Mouse (Mus musculus) stomach, postnatal 0 days (tissue): Measurements from ENCODE around the gene Rpl12. TPM values are rescaled to one million over a fixed set of nuclear protein-coding genes. Genes with fewer than 3 reads are reported as not detected.

Experiments used
- ATAC-seq: fragments of 200-750 bp; cut with Nextera tagmentation; 2 replicates; pipeline ENCODE4 v1.8.0; 2017; ENCODE audit not compliant: low FRiP score, low TSS enrichment
- DNase-seq: peaks from one replicate; pipeline ENCODE4 v3.0.0-alpha.2; 2016; ENCODE audit warnings: low spot score
- H3K27ac ChIP-seq: fragments of 300-500 bp; sonication (generic); replicated peaks from 2 replicates; pipeline ENCODE4 v1.5.1; 2014; ENCODE audit warnings: mild to moderate bottlenecking, control low read depth
- H3K27me3 ChIP-seq: fragments of 300-500 bp; sonication (generic); 2 replicates; pipeline ENCODE4 v1.6.1; 2014; ENCODE audit warnings: low read length; ENCODE audit not compliant: control insufficient read depth, insufficient read depth
- H3K36me3 ChIP-seq: fragments of 300-500 bp; sonication (generic); 2 replicates; pipeline ENCODE4 v1.6.1; 2014; ENCODE audit warnings: low read length, mixed read lengths; ENCODE audit not compliant: control insufficient read depth, insufficient read depth
- H3K4me1 ChIP-seq: fragments of 300-500 bp; sonication (generic); replicated peaks from 2 replicates; pipeline ENCODE4 v1.6.1; 2014; ENCODE audit warnings: antibody characterized with exemption; ENCODE audit not compliant: control insufficient read depth, insufficient read depth
- H3K4me2 ChIP-seq: fragments of 300-500 bp; sonication (generic); replicated peaks from 2 replicates; pipeline ENCODE4 v1.6.1; 2014; ENCODE audit warnings: low read depth, mild to moderate bottlenecking, control low read depth, moderate library complexity
- H3K4me3 ChIP-seq: fragments of 300-500 bp; sonication (generic); 2 replicates; pipeline ENCODE4 v1.5.1; 2014; ENCODE audit warnings: low read depth, low read length, control low read depth
- H3K9ac ChIP-seq: fragments of 300-500 bp; sonication (generic); 2 replicates; pipeline ENCODE4 v1.6.1; 2014; ENCODE audit warnings: mild to moderate bottlenecking, low read length, control low read depth, mixed read lengths
- H3K9me3 ChIP-seq: fragments of 300-500 bp; sonication (generic); 2 replicates; pipeline ENCODE4 v1.6.1; 2016; ENCODE audit warnings: low read length; ENCODE audit not compliant: control insufficient read depth
- CTCF ChIP-seq: IDR thresholded peaks from 2 replicates; pipeline ENCODE4 v1.5.1; 2016; ENCODE audit warnings: antibody characterized with exemption, low read depth, mild to moderate bottlenecking, moderate library complexity
- EP300 ChIP-seq: optimal IDR thresholded peaks from 2 replicates; pipeline ENCODE3; 2016; ENCODE audit warnings: antibody characterized with exemption
- WGBS: fragments of 180-500 bp; shearing (Covaris S2); extraction: QIAGEN DNeasy Blood & Tissue Kit; methylation state at CpG from one replicate; pipeline ENCODE4 v1.1.7; 2014; 5-methylcytosine and 5-hydroxymethylcytosine counted together
- polyA plus RNA-seq: library from polyadenylated mRNA; unstranded; fragments of >200 nt; fragmentation: Nextera tagmentation; extraction: Ambion mirVana; gene quantifications from 2 replicates; pipeline ENCODE4 v1.2.1, GENCODE M21; 2015

Gene Rpl12
- polyA plus RNA-seq, 1 experiment from 2014 or later = 157 TPM

GRCm38 (mm10) chr2:32981281-32981680, 19.9 kb downstream of the Rpl12 start:
- peak overlapping the region; percentile 82 for H3K9ac ChIP-seq
- no peaks in the 10 kb centered on the region for H3K36me3 ChIP-seq
- H3K4me2 ChIP-seq = peak overlapping the region; percentile 100
- WGBS = 1% methylated on average over 23 of the region's 23 CpGs
- ATAC-seq (peak; percentile 22), DNase-seq (peak; percentile 30)
- TF ChIP-seq EP300 = no peak
- no peak; the same call in none of the 2 replicates for TF ChIP-seq CTCF
- H3K9me3 ChIP-seq = no peaks in the 10 kb centered on the region
- H3K27ac ChIP-seq = no peak overlapping the region
- H3K4me1 ChIP-seq = no peaks in the 10 kb centered on the region; the same call in 1 of the 2 replicates
- peak overlapping the region; percentile 73 for H3K4me3 ChIP-seq
- no peaks in the 10 kb centered on the region for H3K27me3 ChIP-seq

- Histone ChIP-seq H3K4me2 (peak within 1 kb of the TSS; percentile 100), H3K27me3 (no peaks in the 10 kb centered on the region), H3K36me3 (no peaks in the 10 kb centered on the region), H3K4me3 (peak within 1 kb of the TSS; percentile 73), H3K9ac (peak within 1 kb of the TSS; percentile 82), H3K9me3 (no peaks in the 10 kb centered on the region), H3K27ac (no peak within 1 kb of the TSS), H3K4me1 (no peaks in the 10 kb centered on the region; the same call in 1 of the 2 replicates)
- no peak for TF ChIP-seq CTCF
- no peak for TF ChIP-seq EP300
- WGBS = under 1% methylated on average over 50 of the region's 50 CpGs
- DNase-seq = peak; percentile 90
- ATAC-seq = peak; percentile 97
These were observed 20.4 kb downstream of the Rpl12 start, which contains the start of gene Slc2a8 for GRCm38 (mm10) chr2:32981725-32982271. Slc2a8 (minus strand) TSS chr2:32982083.

GRCm38 (mm10) chr2:32982700-32983099, 21.3 kb downstream of the Rpl12 start:
- Histone ChIP-seq H3K4me3 (peak overlapping the region; percentile 73; the same call in 1 of the 2 replicates), H3K27me3 (no peaks in the 10 kb centered on the region), H3K9ac (0 out of 2 replicates have a peak overlapping the region, but pooled peaks have one; percentile 27), H3K9me3 (no peaks in the 10 kb centered on the region), H3K4me1 (no peaks in the 10 kb centered on the region; the same call in 1 of the 2 replicates), H3K27ac (no peak overlapping the region), H3K4me2 (peak overlapping the region; percentile 100), H3K36me3 (no peaks in the 10 kb centered on the region)
- ATAC-seq (no peak), DNase-seq (no peak)
- WGBS = 3% methylated on average over 4 of the region's 4 CpGs
- no peak for TF ChIP-seq EP300
- no peak for TF ChIP-seq CTCF

- no peaks in the 10 kb centered on the region for H3K27me3 ChIP-seq
- H3K4me1 ChIP-seq = no peaks in the 10 kb centered on the region; the same call in 1 of the 2 replicates
- 49% methylated on average over 6 of the region's 6 CpGs for WGBS
- TF ChIP-seq CTCF (no peak), EP300 (no peak)
- H3K9me3 ChIP-seq = no peaks in the 10 kb centered on the region
- DNase-seq = no peak
- H3K4me2 ChIP-seq = no peak overlapping the region
- no peak overlapping the region for H3K27ac ChIP-seq
- no peaks in the 10 kb centered on the region for H3K36me3 ChIP-seq
- no peak for ATAC-seq
- H3K4me3 ChIP-seq = no peak overlapping the region
- H3K9ac ChIP-seq = no peak overlapping the region
These were observed 22.3 kb downstream of the Rpl12 start for GRCm38 (mm10) chr2:32983617-32984016.

- Histone ChIP-seq H3K4me2 (no peak overlapping the region), H3K9me3 (no peaks in the 10 kb centered on the region), H3K27ac (no peak overlapping the region), H3K36me3 (no peaks in the 10 kb centered on the region), H3K4me1 (no peaks in the 10 kb centered on the region; the same call in 1 of the 2 replicates), H3K9ac (no peak overlapping the region), H3K4me3 (no peak overlapping the region), H3K27me3 (no peaks in the 10 kb centered on the region)
- 48% methylated on average over 8 of the region's 8 CpGs for WGBS
- no peak for DNase-seq
- ATAC-seq = no peak
- TF ChIP-seq EP300 (no peak), CTCF (no peak)
These were observed 24.5 kb downstream of the Rpl12 start for GRCm38 (mm10) chr2:32985844-32986243.

- no peaks in the 10 kb centered on the region for H3K27me3 ChIP-seq
- DNase-seq (no peak), ATAC-seq (no peak)
- H3K9me3 ChIP-seq = no peaks in the 10 kb centered on the region
- H3K4me3 ChIP-seq = no peak overlapping the region
- TF ChIP-seq EP300 = no peak
- no peak for TF ChIP-seq CTCF
- H3K4me1 ChIP-seq = no peaks in the 10 kb centered on the region
- 57% methylated on average over 3 of the region's 3 CpGs for WGBS
- no peak overlapping the region for H3K4me2 ChIP-seq
- no peaks in the 10 kb centered on the region for H3K36me3 ChIP-seq
- no peak overlapping the region for H3K9ac ChIP-seq
- no peak overlapping the region for H3K27ac ChIP-seq
These were observed 28.0 kb downstream of the Rpl12 start for GRCm38 (mm10) chr2:32989376-32989775.
